Mouse (Mus musculus) gastrocnemius, adult 2 months (tissue): Measurements from ENCODE around the gene Actr6. TPM values are rescaled to one million over a fixed set of nuclear protein-coding genes. Genes with fewer than 3 reads are reported as not detected.
"Not testable (repeated sequence)": the region's sequence is repeated elsewhere in the genome, so short reads cannot be mapped to it uniquely, and the experiment has no call there.

Experiments
- DNase-seq: peaks from one replicate; pipeline ENCODE4 v3.0.0; 2022
- H3K27ac ChIP-seq: fragments of 200-600 bp; 2 replicates; pipeline ENCODE4 v1.8.1; 2022; ENCODE audit warnings: mild to moderate bottlenecking
- H3K4me3 ChIP-seq: fragments of 200-600 bp; 2 replicates; pipeline ENCODE4 v1.8.1; 2022; ENCODE audit warnings: mild to moderate bottlenecking, moderate library complexity
- CTCF ChIP-seq: fragments of 200-600 bp; IDR thresholded peaks from 2 replicates; pipeline ENCODE4 v1.8.1; 2022; ENCODE audit warnings: antibody characterized with exemption, mild to moderate bottlenecking, moderate library complexity
- intact Hi-C: fragments of 180-260 bp; cut with DNase I; formaldehyde crosslinking; loops from one replicate; pipeline ENCODE4 v1.15.1; 2025
- total RNA-seq, 2 experiments: library from RNA; stranded (reverse); gene quantifications; 2 replicates each; pipeline ENCODE4 v1.2.3; 2021

The Actr6 gene
- total RNA-seq, 2 experiments from 2014 or later: 5.2 to 8.8 TPM

- H3K4me3 ChIP-seq: peak overlapping the region; percentile 99
- no peak for TF ChIP-seq CTCF
- peak overlapping the region; percentile 95 for H3K27ac ChIP-seq
- DNase-seq: no peak
- intact Hi-C loops: loop anchor here (1.0 kb wide), 1 partner anchor 47 kb away; the partner anchor contains the start of gene Actr6
Measured at GRCm38 (mm10) chr10:89685391-89686138, 46.5 kb downstream of the Actr6 start.

- no peak overlapping the region for H3K27ac ChIP-seq
- intact Hi-C loops: no loop called here
- no peak for TF ChIP-seq CTCF
- H3K4me3 ChIP-seq: no peak overlapping the region
- no peak for DNase-seq
Measured at GRCm38 (mm10) chr10:89682961-89683360, 49.1 kb downstream of the Actr6 start.

GRCm38 (mm10) chr10:89682157-89682556, 49.9 kb downstream of the Actr6 start:
- intact Hi-C loops: no loop called here
- TF ChIP-seq CTCF: no peak
- Histone ChIP-seq H3K27ac (no peak overlapping the region), H3K4me3 (no peak overlapping the region)
- no peak for DNase-seq

GRCm38 (mm10) chr10:89681706-89682105, 50.4 kb downstream of the Actr6 start:
- TF ChIP-seq CTCF: no peak
- intact Hi-C loops: no loop called here
- DNase-seq: no peak

GRCm38 (mm10) chr10:89680517-89680916, 51.6 kb downstream of the Actr6 start:
- DNase-seq: no peak
- TF ChIP-seq CTCF: no peak
- intact Hi-C loops: no loop called here
- no peak overlapping the region for H3K4me3 ChIP-seq
- no peak overlapping the region for H3K27ac ChIP-seq

More at GRCm38 (mm10) chr10:89681706-89682105, 50.4 kb downstream of the Actr6 start:
- Histone ChIP-seq H3K4me3 (no peak overlapping the region), H3K27ac (no peak overlapping the region)

GRCm38 (mm10) chr10:89679448-89679847, 52.6 kb downstream of the Actr6 start:
- TF ChIP-seq CTCF: no peak

GRCm38 (mm10) chr10:89678054-89678453, 54.0 kb downstream of the Actr6 start:
- DNase-seq: no peak
- intact Hi-C loops: no loop called here
- TF ChIP-seq CTCF: no peak

More at GRCm38 (mm10) chr10:89679448-89679847, 52.6 kb downstream of the Actr6 start:
- H3K4me3 ChIP-seq: no peak overlapping the region
- no peak overlapping the region for H3K27ac ChIP-seq
- intact Hi-C loops: no loop called here
- no peak for DNase-seq

GRCm38 (mm10) chr10:89676609-89677008, 55.5 kb downstream of the Actr6 start:
- Histone ChIP-seq H3K27ac (no peak overlapping the region), H3K4me3 (no peak overlapping the region)
- TF ChIP-seq CTCF: no peak
- DNase-seq: no peak
- intact Hi-C loops: no loop called here

More at GRCm38 (mm10) chr10:89678054-89678453, 54.0 kb downstream of the Actr6 start:
- H3K4me3 ChIP-seq: no peak overlapping the region
- no peak overlapping the region for H3K27ac ChIP-seq

GRCm38 (mm10) chr10:89670371-89670770, 61.7 kb downstream of the Actr6 start:
- DNase-seq, H3K4me3 ChIP-seq, intact Hi-C loops, H3K27ac ChIP-seq: not testable (repeated sequence)

- H3K4me3 ChIP-seq: no peak overlapping the region
- intact Hi-C loops: no loop called here
Measured at GRCm38 (mm10) chr10:89667571-89667970, 64.5 kb downstream of the Actr6 start.

GRCm38 (mm10) chr10:89665679-89666078, 66.4 kb downstream of the Actr6 start:
- H3K27ac ChIP-seq: no peak overlapping the region
- DNase-seq: no peak
- H3K4me3 ChIP-seq: no peak overlapping the region
- intact Hi-C loops: no loop called here
- no peak for TF ChIP-seq CTCF

More at GRCm38 (mm10) chr10:89667571-89667970, 64.5 kb downstream of the Actr6 start:
- no peak for TF ChIP-seq CTCF
- H3K27ac ChIP-seq: no peak overlapping the region
- DNase-seq: no peak

GRCm38 (mm10) chr10:89664977-89665645, 67.0 kb downstream of the Actr6 start:
- Histone ChIP-seq H3K27ac (no peak overlapping the region), H3K4me3 (no peak overlapping the region)
- DNase-seq: no peak
- no peak for TF ChIP-seq CTCF
- intact Hi-C loops: no loop called here

Other genes with a start within 250 kb of the Actr6 start
- gene Nr1h4, start 198.7 kb downstream of the Actr6 start, total RNA-seq: under 1 TPM in 1 of 2 experiments, not detected in 1; 0.25 TPM
- not detected for gene Slc17a8, start 111.0 kb downstream of the Actr6 start, total RNA-seq
- 10 to 100 TPM; 13.2 to 14.0 TPM for gene Scyl2, start 46.0 kb downstream of the Actr6 start, total RNA-seq
- 10 to 100 TPM; 19.3 to 20.1 TPM for gene Uhrf1bp1l, start 12.7 kb upstream of the Actr6 start, total RNA-seq
- under 1 TPM; 0.20 to 0.22 TPM for gene Anks1b, start 141.2 kb upstream of the Actr6 start, total RNA-seq